Mouse (Mus musculus): ENCODE data around the gene Nol4l. TPM values are rescaled to one million over a fixed set of nuclear protein-coding genes. Genes with fewer than 3 reads are reported as not detected.
A peak's percentile ranks its signal among the peaks of the same experiment; 100 is the strongest.

The Nol4l gene
- polyA plus RNA-seq, 1 experiment from 2014 or later: 20.8 TPM

DNA sequence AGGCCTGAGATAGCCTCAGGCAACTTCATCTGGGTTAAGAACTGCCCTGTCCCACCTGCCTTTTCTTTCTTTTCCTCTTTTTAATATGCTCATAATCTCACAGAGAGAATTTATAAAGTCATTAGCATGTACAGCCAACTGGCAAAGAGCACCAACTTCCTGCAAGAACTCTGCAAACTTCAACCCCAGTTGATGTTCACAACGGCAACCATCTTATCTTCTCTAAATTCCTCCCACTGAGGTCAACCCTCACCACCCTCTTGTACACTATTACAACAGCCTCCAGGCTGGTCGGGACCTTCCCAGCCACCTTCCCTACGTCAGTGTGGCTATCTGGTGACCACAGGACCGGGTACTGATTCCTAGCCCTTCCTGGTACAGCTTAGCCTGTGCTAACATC lies 27.5 kb upstream of the Nol4l start:
- Histone ChIP-seq H3K4me1 (peaks cover 57% of the 10 kb centered on the region), H3K4me3 (no peak overlapping the region), H3K9me3 (no peaks in the 10 kb centered on the region), H3K27ac (0 out of 2 replicates have a peak overlapping the region, but pooled peaks have one; percentile 60), H3K27me3 (ENCODE audit: insufficient read depth, poor library complexity, severe bottlenecking) (0 out of 2 replicates have a peak, but pooled peaks cover 5% of the 10 kb centered on the region), H3K36me3 (no peaks in the 10 kb centered on the region)
- DNase-seq (ENCODE audit: low spot score): no peak
- WGBS: 47% methylated on average over 4 of the region's 4 CpGs

DNA sequence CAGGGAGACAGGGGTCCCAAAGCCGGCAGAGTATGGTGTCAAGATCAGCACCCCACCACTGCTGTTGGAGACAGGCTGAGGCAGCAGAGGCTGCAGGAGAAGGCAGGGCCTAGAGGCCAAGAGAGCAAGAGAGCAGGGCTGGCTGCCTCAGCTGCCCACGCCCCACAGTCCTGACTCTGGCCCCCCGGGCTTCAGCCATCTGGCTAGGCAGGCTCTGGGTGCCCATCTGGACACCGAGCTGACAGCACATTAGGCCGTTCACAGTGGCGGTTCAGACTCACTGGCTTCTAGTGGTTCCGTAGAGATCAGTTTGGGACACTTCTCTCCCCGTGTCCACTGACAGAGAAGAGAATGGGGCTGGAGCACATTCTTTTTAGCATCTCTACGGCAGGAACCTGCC lies 26.4 kb upstream of the Nol4l start:
- DNase-seq (ENCODE audit: low spot score): no peak
- H3K27me3 ChIP-seq (ENCODE audit: insufficient read depth, poor library complexity, severe bottlenecking): 0 out of 2 replicates have a peak, but pooled peaks cover 7% of the 10 kb centered on the region
- H3K36me3 ChIP-seq: no peaks in the 10 kb centered on the region
- H3K27ac ChIP-seq: peak overlapping the region; percentile 60
- H3K9me3 ChIP-seq: no peaks in the 10 kb centered on the region
- H3K4me1 ChIP-seq: peaks cover 46% of the 10 kb centered on the region
- no peak overlapping the region for H3K4me3 ChIP-seq
- WGBS: 60% methylated on average over 9 of the region's 9 CpGs

DNA sequence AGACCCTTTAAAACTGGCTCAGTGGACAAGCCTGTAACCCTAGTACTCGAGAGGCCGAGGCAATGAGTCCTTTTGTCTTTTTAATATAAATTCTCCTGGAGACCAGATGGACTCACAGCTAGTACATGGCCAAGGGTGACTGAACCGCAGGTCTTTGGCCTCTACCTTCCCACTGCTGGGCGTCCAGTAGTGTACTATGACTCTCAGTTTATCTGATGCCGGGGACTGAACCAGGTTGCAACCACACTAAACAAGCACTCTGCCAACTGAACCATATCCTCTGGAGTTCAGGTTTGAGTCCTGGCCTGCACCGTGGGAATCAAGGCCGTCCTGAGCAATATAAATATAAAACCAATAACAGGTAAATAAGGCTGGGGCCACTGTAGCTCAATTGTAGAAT lies 24.8 kb upstream of the Nol4l start:
- H3K36me3 ChIP-seq: no peaks in the 10 kb centered on the region
- 88% methylated on average over 7 of the region's 7 CpGs for WGBS
- peaks cover 36% of the 10 kb centered on the region for H3K4me1 ChIP-seq
- 0 out of 2 replicates have a peak, but pooled peaks cover 3% of the 10 kb centered on the region for H3K27me3 ChIP-seq (ENCODE audit: insufficient read depth, poor library complexity, severe bottlenecking)
- no peak overlapping the region for H3K4me3 ChIP-seq
- DNase-seq (ENCODE audit: low spot score): no peak
- no peak overlapping the region for H3K27ac ChIP-seq
- no peaks in the 10 kb centered on the region for H3K9me3 ChIP-seq

DNA sequence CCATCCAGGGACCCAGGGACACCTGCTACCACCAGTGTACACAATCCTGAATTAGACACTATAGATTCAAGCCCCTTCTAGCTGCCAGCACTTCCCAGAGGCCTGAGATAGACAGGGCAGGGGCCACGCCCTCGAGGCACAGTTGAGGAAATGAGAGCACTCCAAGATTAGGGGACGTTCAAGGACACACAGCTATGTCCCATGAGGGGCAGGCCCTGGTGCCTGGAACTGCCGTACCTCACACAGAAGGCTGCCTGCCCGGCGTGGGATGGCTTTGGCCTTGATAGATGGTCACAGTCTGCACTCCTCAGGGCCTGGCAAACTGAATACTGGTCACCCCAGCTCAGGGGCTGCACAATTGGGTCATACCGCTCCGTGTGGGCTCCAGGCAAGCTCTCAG lies 19.7 kb upstream of the Nol4l start:
- H3K36me3 ChIP-seq: no peaks in the 10 kb centered on the region
- 39% methylated on average over 8 of the region's 8 CpGs for WGBS
- H3K27ac ChIP-seq: peak overlapping the region; percentile 84
- peaks cover 57% of the 10 kb centered on the region for H3K4me1 ChIP-seq
- 0 out of 2 replicates have a peak, but pooled peaks cover 8% of the 10 kb centered on the region for H3K27me3 ChIP-seq (ENCODE audit: insufficient read depth, poor library complexity, severe bottlenecking)
- H3K4me3 ChIP-seq: no peak overlapping the region
- H3K9me3 ChIP-seq: no peaks in the 10 kb centered on the region
- DNase-seq (ENCODE audit: low spot score): no peak

DNA sequence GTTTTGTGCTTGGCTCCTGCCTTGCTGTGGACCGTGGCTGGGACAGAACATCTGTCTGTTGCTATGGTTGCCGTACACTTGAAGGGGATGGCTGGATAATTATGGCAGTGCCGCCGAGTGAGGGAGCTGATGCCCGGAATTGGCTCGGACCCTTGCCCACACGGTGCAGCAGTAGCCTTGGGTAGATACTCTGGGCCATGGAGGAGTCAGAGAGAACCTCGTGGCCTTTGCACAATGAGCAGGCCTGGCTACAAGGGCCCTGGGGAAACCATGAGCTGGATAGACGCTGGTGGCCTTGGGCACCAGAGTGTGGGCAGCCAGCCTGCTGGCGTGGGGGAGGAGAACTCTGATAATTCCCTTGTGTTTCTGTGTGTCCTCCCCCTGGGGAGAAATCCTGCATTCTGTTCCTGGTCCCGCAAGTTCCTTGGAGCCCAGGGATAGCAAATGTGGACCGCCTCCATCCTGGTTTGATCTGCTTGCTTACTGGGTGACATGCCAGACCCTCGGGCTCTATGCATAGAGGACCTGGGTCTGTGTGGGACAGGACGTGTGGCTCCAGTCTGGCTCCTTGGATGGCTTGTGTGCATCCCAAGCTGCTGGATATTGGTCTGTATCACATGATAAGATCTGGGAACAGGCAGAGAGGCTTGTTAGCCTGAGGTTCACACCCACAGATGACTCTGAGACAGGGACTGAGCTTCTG lies 18.6 kb upstream of the Nol4l start:
- WGBS: 42% methylated on average over 14 of the region's 14 CpGs
- Histone ChIP-seq H3K36me3 (no peaks in the 10 kb centered on the region), H3K4me1 (peaks cover 67% of the 10 kb centered on the region), H3K27ac (peak overlapping the region; percentile 84), H3K4me3 (no peak overlapping the region), H3K27me3 (ENCODE audit: insufficient read depth, poor library complexity, severe bottlenecking) (peaks cover 17% of the 10 kb centered on the region; the same call in 1 of the 2 replicates), H3K9me3 (no peaks in the 10 kb centered on the region)
- DNase-seq (ENCODE audit: low spot score): no peak

DNA sequence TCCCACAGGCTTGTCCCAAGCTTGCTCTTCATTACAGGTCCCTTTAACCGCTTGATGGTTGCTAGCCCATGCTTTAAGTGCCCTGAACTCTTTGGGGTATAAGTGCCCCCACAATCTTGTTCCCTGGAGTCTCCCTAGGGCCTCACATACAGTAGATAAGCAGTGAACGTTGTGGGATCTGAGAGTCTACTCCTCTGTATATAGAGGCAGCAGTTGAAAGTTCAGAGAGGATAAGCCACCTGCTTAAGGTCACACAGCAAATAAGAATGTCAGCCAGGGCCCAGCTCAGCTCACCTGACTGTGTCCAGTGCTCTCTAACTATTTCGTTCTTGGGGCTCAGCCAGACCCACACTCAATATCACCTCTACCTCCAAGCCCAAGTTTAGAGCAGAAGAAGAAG lies 17.9 kb upstream of the Nol4l start:
- Histone ChIP-seq H3K36me3 (no peaks in the 10 kb centered on the region), H3K4me3 (no peak overlapping the region), H3K27me3 (ENCODE audit: insufficient read depth, poor library complexity, severe bottlenecking) (peaks cover 17% of the 10 kb centered on the region; the same call in 1 of the 2 replicates), H3K4me1 (peaks cover 73% of the 10 kb centered on the region), H3K27ac (peak overlapping the region; percentile 84; the same call in 1 of the 2 replicates), H3K9me3 (no peaks in the 10 kb centered on the region)
- WGBS: 75% methylated on average over 3 of the region's 3 CpGs
- no peak for DNase-seq (ENCODE audit: low spot score)

DNA sequence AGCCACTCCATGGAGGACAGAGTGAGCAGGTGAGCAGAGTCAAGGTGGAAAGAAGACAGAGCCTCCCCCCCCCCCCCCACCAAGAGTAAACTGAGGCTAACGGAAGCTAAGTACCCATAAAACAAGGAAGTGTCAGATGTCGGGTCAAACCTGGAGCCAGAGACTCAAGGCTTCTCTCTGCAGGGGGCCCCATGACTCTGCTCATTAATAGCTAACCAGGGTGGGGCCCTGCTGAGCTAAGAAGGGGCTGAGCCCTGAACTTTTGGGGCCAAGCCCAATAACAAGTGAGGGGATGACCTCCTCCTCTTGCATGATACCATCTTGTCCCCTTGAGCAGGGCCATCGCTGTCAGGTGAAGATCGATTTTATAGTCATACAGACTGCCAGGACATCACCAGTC lies 17.2 kb upstream of the Nol4l start:
- Histone ChIP-seq H3K4me3 (no peak overlapping the region), H3K27ac (peak overlapping the region; percentile 84), H3K9me3 (no peaks in the 10 kb centered on the region), H3K36me3 (no peaks in the 10 kb centered on the region), H3K4me1 (peaks cover 80% of the 10 kb centered on the region), H3K27me3 (ENCODE audit: insufficient read depth, poor library complexity, severe bottlenecking) (peaks cover 17% of the 10 kb centered on the region; the same call in 1 of the 2 replicates)
- 64% methylated on average over 4 of the region's 4 CpGs for WGBS
- DNase-seq (ENCODE audit: low spot score): no peak

DNA sequence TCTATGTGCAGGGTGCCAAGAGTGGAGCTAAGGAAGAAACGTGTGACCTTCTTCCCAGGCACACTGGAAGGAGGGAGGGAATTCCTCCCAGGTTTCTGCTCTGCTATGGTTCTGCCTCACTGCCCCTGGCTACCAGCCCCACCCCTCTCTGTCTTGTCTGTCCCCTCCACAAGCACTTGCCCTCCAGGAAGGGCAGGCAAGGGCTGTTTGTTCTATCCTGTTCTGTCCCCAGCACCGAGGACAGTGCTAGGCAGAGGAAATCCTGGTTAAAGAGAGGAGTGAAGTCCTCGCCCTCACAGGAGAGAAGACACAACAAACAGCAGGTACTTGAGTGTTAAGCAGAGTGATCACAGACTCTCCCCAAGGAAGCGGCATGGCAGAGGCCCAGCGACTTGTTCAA lies 16.7 kb upstream of the Nol4l start:
- H3K27ac ChIP-seq: peak overlapping the region; percentile 84
- H3K9me3 ChIP-seq: no peaks in the 10 kb centered on the region
- no peak for DNase-seq (ENCODE audit: low spot score)
- no peaks in the 10 kb centered on the region for H3K36me3 ChIP-seq
- H3K4me1 ChIP-seq: peaks cover 83% of the 10 kb centered on the region
- WGBS: 21% methylated on average over 5 of the region's 5 CpGs
- peaks cover 17% of the 10 kb centered on the region; the same call in 1 of the 2 replicates for H3K27me3 ChIP-seq (ENCODE audit: insufficient read depth, poor library complexity, severe bottlenecking)
- H3K4me3 ChIP-seq: no peak overlapping the region

DNA sequence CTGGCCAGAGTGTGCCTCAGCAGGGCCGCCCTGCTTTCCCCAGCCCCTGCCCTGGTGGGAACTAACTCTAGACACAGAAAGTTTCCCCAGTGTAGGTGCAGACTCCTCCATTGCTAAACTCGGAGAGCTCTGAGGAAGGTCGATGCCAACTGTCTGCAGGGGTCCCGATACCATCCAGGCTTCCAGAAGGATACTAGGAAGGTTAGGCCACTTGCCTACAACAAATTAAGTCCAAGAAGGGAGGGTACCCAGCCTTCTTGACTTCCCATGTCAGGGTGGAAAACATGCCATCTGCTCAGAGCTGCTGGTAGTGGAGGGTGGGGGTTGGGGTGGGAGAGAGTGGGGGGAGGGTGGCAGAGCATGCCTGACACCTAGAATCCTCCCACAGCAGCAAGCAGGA lies 15.0 kb upstream of the Nol4l start:
- 69% methylated on average over 4 of the region's 4 CpGs for WGBS
- no peaks in the 10 kb centered on the region for H3K9me3 ChIP-seq
- peaks cover 19% of the 10 kb centered on the region; the same call in 1 of the 2 replicates for H3K27me3 ChIP-seq (ENCODE audit: insufficient read depth, poor library complexity, severe bottlenecking)
- no peaks in the 10 kb centered on the region for H3K36me3 ChIP-seq
- H3K4me3 ChIP-seq: no peak overlapping the region
- 0 out of 2 replicates have a peak overlapping the region, but pooled peaks have one; percentile 57 for H3K27ac ChIP-seq
- no peak for DNase-seq (ENCODE audit: low spot score)
- peaks cover 92% of the 10 kb centered on the region for H3K4me1 ChIP-seq

DNA sequence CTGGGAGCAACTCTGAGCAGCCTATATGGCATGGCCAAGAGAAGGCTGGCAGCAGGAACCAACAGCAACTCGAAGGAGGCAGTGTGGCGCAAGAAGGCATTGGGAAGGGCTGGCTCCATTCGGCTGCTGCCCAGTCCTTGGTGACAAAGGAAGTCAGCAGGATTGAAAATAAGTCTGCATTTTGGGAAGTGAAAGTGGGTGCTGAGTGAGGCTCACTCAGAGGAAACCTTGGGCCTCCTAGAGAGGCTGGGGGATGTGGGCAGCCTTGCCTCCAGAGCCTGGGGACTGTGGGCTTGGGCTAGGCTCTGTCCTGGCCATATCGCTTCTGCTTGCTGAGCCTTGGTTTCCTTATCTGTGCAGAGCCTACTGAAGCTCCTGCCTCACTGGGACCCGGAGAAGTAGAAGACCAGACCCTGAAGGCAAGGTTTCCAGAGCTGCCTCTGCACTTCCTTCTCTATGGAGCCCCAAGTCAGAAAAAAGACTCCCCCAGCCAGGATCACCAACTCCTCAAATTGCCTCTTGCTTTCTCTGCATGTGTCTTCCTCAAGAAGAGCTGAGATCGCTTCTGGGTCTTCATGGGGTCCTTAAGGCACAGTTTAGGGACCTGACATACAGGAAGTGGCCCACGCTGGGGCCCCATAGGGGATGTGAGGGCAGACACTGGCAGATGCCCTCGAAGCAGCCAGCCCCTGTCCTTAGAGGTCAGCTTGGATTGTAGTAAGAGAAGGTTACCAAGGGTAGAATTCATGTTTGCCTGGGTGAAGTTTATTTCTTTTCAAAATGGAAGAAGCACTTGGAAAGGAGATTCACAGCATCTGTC lies 14.3 kb upstream of the Nol4l start:
- DNase-seq (ENCODE audit: low spot score): no peak
- no peaks in the 10 kb centered on the region for H3K36me3 ChIP-seq
- H3K4me1 ChIP-seq: peaks cover 91% of the 10 kb centered on the region
- H3K27me3 ChIP-seq (ENCODE audit: insufficient read depth, poor library complexity, severe bottlenecking): peaks cover 19% of the 10 kb centered on the region; the same call in 1 of the 2 replicates
- peak overlapping the region; percentile 57 for H3K27ac ChIP-seq
- no peaks in the 10 kb centered on the region for H3K9me3 ChIP-seq
- no peak overlapping the region for H3K4me3 ChIP-seq
- WGBS: 70% methylated on average over 8 of the region's 8 CpGs

DNA sequence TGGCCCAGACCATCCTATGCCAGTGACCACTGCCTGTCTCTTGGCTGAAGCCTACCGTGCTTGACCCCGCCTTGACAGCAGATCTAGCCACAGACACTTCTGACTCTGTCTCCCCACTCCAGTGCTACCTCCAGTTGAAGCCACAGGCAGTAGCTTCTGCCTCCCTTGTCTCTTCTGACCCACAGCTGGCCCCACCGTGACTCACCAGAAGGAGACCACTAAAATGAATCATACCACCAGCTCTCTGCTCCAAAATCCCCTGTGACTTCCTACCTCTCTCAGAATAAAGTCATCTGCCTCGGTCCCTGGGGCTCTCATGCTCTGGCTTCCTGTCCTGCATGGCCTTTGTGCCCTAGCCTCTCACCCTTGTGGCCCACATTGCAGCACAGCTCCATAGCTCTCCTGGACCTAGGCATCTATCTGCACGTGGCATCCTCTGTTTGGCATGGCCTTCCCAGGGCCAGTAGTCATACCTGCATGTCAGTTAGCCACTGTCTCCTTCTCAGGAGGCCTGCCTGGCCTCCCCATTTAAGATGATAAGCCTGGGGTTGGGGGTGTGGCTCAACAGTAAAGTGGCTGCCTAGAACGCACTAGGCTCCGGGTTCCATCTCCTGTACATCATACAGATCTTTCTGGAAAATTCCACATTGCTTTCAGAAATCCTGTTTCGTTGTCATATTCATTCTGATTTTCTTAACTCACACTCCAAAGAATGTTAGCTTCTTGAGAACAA lies 13.3 kb upstream of the Nol4l start:
- peaks cover 19% of the 10 kb centered on the region; the same call in 1 of the 2 replicates for H3K27me3 ChIP-seq (ENCODE audit: insufficient read depth, poor library complexity, severe bottlenecking)
- DNase-seq (ENCODE audit: low spot score): no peak
- no peaks in the 10 kb centered on the region for H3K9me3 ChIP-seq
- H3K27ac ChIP-seq: peak overlapping the region; percentile 2; the same call in 1 of the 2 replicates
- no peaks in the 10 kb centered on the region for H3K36me3 ChIP-seq
- H3K4me3 ChIP-seq: no peak overlapping the region
- 75% methylated on average over 8 of the region's 8 CpGs for WGBS
- H3K4me1 ChIP-seq: peaks cover 82% of the 10 kb centered on the region

DNA sequence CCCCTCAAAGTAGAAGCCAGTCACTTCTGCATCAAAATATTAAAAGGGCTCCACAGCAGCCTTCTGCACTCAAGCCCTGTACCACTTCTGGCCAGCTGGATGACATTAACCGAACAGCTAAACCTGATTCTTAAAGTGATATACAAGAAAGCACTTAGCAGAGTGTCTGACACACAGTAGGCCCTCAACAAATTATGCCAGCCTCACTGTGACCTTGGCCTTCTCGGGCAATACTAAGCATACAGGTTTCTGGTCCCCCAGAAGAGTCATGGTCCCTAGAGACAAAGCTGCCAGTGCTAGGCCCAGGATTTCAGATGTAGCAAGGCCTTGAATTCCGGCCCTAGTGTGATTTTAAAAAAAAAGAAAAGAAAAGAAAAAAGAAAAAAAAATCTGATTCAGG lies 9.1 kb upstream of the Nol4l start:
- H3K36me3 ChIP-seq: no peaks in the 10 kb centered on the region

More for the DNA sequence above, 9.1 kb upstream of the Nol4l start:
- DNase-seq (ENCODE audit: low spot score): no peak
- 0 out of 2 replicates have a peak, but pooled peaks cover 9% of the 10 kb centered on the region for H3K27me3 ChIP-seq (ENCODE audit: insufficient read depth, poor library complexity, severe bottlenecking)
- H3K27ac ChIP-seq: peak overlapping the region; percentile 68; the same call in 1 of the 2 replicates
- H3K4me3 ChIP-seq: no peak overlapping the region
- 86% methylated on average over 3 of the region's 3 CpGs for WGBS
- H3K9me3 ChIP-seq: no peaks in the 10 kb centered on the region
- peaks cover 39% of the 10 kb centered on the region for H3K4me1 ChIP-seq
